Mouse (Mus musculus) megakaryocyte progenitor cell, adult 5-6 weeks (primary cell): ENCODE results near the gene Cfap65. TPM values are rescaled to one million over a fixed set of nuclear protein-coding genes. Genes with fewer than 3 reads are reported as not detected.

Experiments used
- ATAC-seq: replicated peaks from 2 replicates; pipeline ENCODE4 v1.8.0; 2016; ENCODE audit warnings: mild to moderate bottlenecking, moderate TSS enrichment, inconsistent platforms; ENCODE audit not compliant: poor library complexity
- total RNA-seq, 2 experiments: library from RNA; stranded (forward) in 1 of 2; stranded (reverse) in 1 of 2; fragments of 157-497, 149-512 nt in 1 of 2; fragments of 200-1000 nt in 1 of 2; gene quantifications; 2 replicates each; pipeline versions ENCODE4 v1.2.3 to v1.2.4; 2015 to 2017

Gene Cfap65
- total RNA-seq (2015) (not detected in 2 replicates), total RNA-seq (2017) (not detected in 2 replicates)

GRCm38 (mm10) chr1:74935402-74935801 lies at the start of gene Cfap65:
Cfap65 (minus strand) TSS chr1:74935599.
- ATAC-seq = no peak

- ATAC-seq = no peak
These were observed 41.6 kb upstream of the Cfap65 start for GRCm38 (mm10) chr1:74977001-74977400.

- no peak for ATAC-seq
These were observed 40.5 kb upstream of the Cfap65 start for GRCm38 (mm10) chr1:74975936-74976335.

- ATAC-seq = no peak
These were observed 38.2 kb upstream of the Cfap65 start for GRCm38 (mm10) chr1:74973590-74973989.

- no peak for ATAC-seq
These were observed 36.1 kb upstream of the Cfap65 start for GRCm38 (mm10) chr1:74971353-74972050.

GRCm38 (mm10) chr1:74967962-74968580 lies 32.7 kb upstream of the Cfap65 start:
- ATAC-seq = no peak

GRCm38 (mm10) chr1:74964494-74965215 lies 29.3 kb upstream of the Cfap65 start:
- peak; percentile 83 for ATAC-seq

GRCm38 (mm10) chr1:74962853-74963227 lies 27.4 kb upstream of the Cfap65 start:
- no peak for ATAC-seq

- ATAC-seq = no peak
These were observed 26.9 kb upstream of the Cfap65 start for GRCm38 (mm10) chr1:74962126-74962852.

- no peak for ATAC-seq
These were observed 26.3 kb upstream of the Cfap65 start for GRCm38 (mm10) chr1:74961722-74962121.

- no peak for ATAC-seq
These were observed 24.7 kb upstream of the Cfap65 start for GRCm38 (mm10) chr1:74960059-74960458.

GRCm38 (mm10) chr1:74951556-74952210 lies 16.3 kb upstream of the Cfap65 start, which contains the start of gene Ihh:
Ihh (minus strand) TSS chr1:74951672.
- no peak for ATAC-seq

- no peak for ATAC-seq
These were observed 15.4 kb upstream of the Cfap65 start for GRCm38 (mm10) chr1:74950576-74951490.

GRCm38 (mm10) chr1:74950066-74950465 lies 14.7 kb upstream of the Cfap65 start:
- ATAC-seq = peak; percentile 42; the same call in 1 of the 2 replicates

- ATAC-seq = no peak
These were observed 14.3 kb upstream of the Cfap65 start for GRCm38 (mm10) chr1:74949666-74950050.

- peak; percentile 82 for ATAC-seq
These were observed 13.6 kb upstream of the Cfap65 start for GRCm38 (mm10) chr1:74948784-74949665.

GRCm38 (mm10) chr1:74947986-74948670 lies 12.7 kb upstream of the Cfap65 start:
- 0 out of 2 replicates have a peak, but pooled peaks have one; percentile 17 for ATAC-seq
